Comparison of ENCODE assay signal across 8 mouse cellular contexts in the genomic region with DNA sequence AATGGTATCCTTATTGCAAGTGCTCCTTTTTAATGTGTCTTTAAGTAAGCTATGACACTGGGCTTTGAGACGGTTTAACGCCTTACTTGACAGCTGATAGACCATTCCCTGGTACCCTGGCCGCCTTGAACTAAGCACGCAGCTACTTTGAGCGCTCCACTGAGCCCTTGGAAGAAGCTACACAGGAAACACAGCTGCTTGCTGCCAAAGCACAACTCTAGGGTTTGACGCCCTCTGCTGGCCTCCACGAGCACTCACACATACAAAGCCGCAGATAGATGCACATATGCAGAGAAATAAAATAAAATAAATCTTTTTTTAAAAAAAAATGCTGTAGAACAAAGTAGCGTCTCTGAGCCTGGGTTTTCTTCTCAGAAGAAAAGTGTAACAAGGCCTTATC. TPM values are rescaled to one million over a fixed set of nuclear protein-coding genes. Genes with fewer than 3 reads are reported as not detected.
DNase-seq lines count a peak whose midpoint lies in the region; ATAC-seq and TF ChIP-seq lines count a peak whose summit lies in the region.

No protein-coding gene starts in this region.

- 0 out of 2 replicates have a peak, but pooled peaks cover 3% of the 10 kb centered on the region for H3K4me1 ChIP-seq in heart, embryonic 12.5 days (replicated peaks)
- H3K4me1 ChIP-seq in CH12.LX (ENCODE audit: control insufficient read depth in 1 of 2, insufficient read depth in 2 of 2) = no peaks in the 10 kb centered on the region
- H3K4me1 ChIP-seq in intestine, embryonic 16.5 days (ENCODE audit: control insufficient read depth, insufficient read depth, low read length) = 0 out of 2 replicates have a peak, but pooled peaks cover 2% of the 10 kb centered on the region
- H3K4me1 ChIP-seq in neural tube, embryonic 15.5 days = peaks cover 12% of the 10 kb centered on the region

- no peak for DNase-seq in heart, postnatal 10 days
- DNase-seq in CH12.LX (ENCODE audit: extremely low read depth) = peak; percentile 28
- DNase-seq in embryo, embryonic 10.5 days (ENCODE audit: low spot score) = peak; percentile 82
- DNase-seq in frontal cortex, postnatal 10 days (ENCODE audit: low spot score in 2 of 2) = no peak
- DNase-seq in urinary bladder, postnatal 10 days (ENCODE audit: low spot score) = no peak

- dilution Hi-C loops in CH12.LX (cut with MboI; ENCODE audit: extremely low pct_ligation_motif_present, extremely low pct_unique_long_range_greater_than_20kb, low sequenced_read_pairs) = no loop called here

- no peaks in the 10 kb centered on the region for H3K36me3 ChIP-seq in heart, embryonic 12.5 days
- no peaks in the 10 kb centered on the region for H3K36me3 ChIP-seq in CH12.LX (replicated peaks in 1 of 2; ENCODE audit: control insufficient read depth in 1 of 2, insufficient read depth in 1 of 2, low read length in 1 of 2)
- H3K36me3 ChIP-seq in intestine, embryonic 16.5 days (ENCODE audit: control insufficient read depth, insufficient read depth, low read length) = no peaks in the 10 kb centered on the region
- H3K36me3 ChIP-seq in neural tube, embryonic 15.5 days = no peaks in the 10 kb centered on the region

- intact Hi-C loops in heart, postnatal 10 days (cut with DNase I) = no loop called here

- no peaks in the 10 kb centered on the region for H3K79me2 ChIP-seq in CH12.LX (replicated peaks; ENCODE audit: control insufficient read depth, extremely low read depth, insufficient read depth, poor library complexity, severe bottlenecking)

- in situ Hi-C loops in CH12.LX (cut with MboI; ENCODE audit: low pct_ligation_motif_present, low pct_unique_long_range_greater_than_20kb, low sequenced_read_pairs) = loop anchor here (10.0 kb wide), 2 partner anchors 114 to 414 kb away; no protein-coding TSS in a partner anchor

- TF ChIP-seq RAD21 in CH12.LX (IDR thresholded peaks at IDR 0.05; ENCODE audit: low read depth, low read length) = no peak

- H3K4me2 ChIP-seq in heart, embryonic 12.5 days = peak overlapping the region; percentile 52
- no peak overlapping the region for H3K4me2 ChIP-seq in CH12.LX (ENCODE audit: insufficient read depth, low read depth, poor library complexity, severe bottlenecking)
- H3K4me2 ChIP-seq in intestine, embryonic 16.5 days (ENCODE audit: low read depth, low read length) = peak overlapping the region; percentile 38; the same call in 1 of the 2 replicates
- peak overlapping the region; percentile 57 for H3K4me2 ChIP-seq in neural tube, embryonic 15.5 days

- TF ChIP-seq POLR2A in CH12.LX (IDR thresholded peaks at IDR 0.05; ENCODE audit: low read depth, low read length) = no peak

- no peak overlapping the region for H3K9ac ChIP-seq in heart, embryonic 12.5 days
- H3K9ac ChIP-seq in CH12.LX (ENCODE audit: insufficient read depth, low read depth) = no peak overlapping the region
- no peak overlapping the region for H3K9ac ChIP-seq in intestine, embryonic 16.5 days (ENCODE audit: low read depth, low read length)
- H3K9ac ChIP-seq in neural tube, embryonic 15.5 days (replicated peaks) = no peak overlapping the region

- no peak for ATAC-seq in heart, embryonic 12.5 days (ENCODE audit: insufficient number of reproducible peaks, low FRiP score)
- no peak for ATAC-seq in intestine, embryonic 16.5 days
- peak; percentile 78 for ATAC-seq in neural tube, embryonic 15.5 days (ENCODE audit: low FRiP score)

- H3K27ac ChIP-seq in heart, embryonic 12.5 days (ENCODE audit: poor library complexity, severe bottlenecking) = no peak overlapping the region
- no peak overlapping the region for H3K27ac ChIP-seq in CH12.LX (ENCODE audit: insufficient read depth, low read depth)
- no peak overlapping the region for H3K27ac ChIP-seq in intestine, embryonic 16.5 days (ENCODE audit: low read length)
- H3K27ac ChIP-seq in neural tube, embryonic 15.5 days (replicated peaks) = peak overlapping the region; percentile 77

- H3K27me3 ChIP-seq in heart, embryonic 12.5 days (replicated peaks) = 0 out of 2 replicates have a peak, but pooled peaks cover 6% of the 10 kb centered on the region
- peaks cover 78% of the 10 kb centered on the region for H3K27me3 ChIP-seq in CH12.LX (replicated peaks)
- no peaks in the 10 kb centered on the region for H3K27me3 ChIP-seq in intestine, embryonic 16.5 days (replicated peaks; ENCODE audit: control insufficient read depth, insufficient read depth, low read length)
- H3K27me3 ChIP-seq in neural tube, embryonic 15.5 days (replicated peaks) = no peaks in the 10 kb centered on the region

- peak overlapping the region; percentile 20 for H3K4me3 ChIP-seq in heart, embryonic 12.5 days
- H3K4me3 ChIP-seq in CH12.LX (replicated peaks in 1 of 3; ENCODE audit: low read depth in 2 of 3, low read length in 2 of 3, poor library complexity in 1 of 3) = no peak overlapping the region
- H3K4me3 ChIP-seq in intestine, embryonic 16.5 days (ENCODE audit: low read length) = no peak overlapping the region
- H3K4me3 ChIP-seq in neural tube, embryonic 15.5 days (replicated peaks) = peak overlapping the region; percentile 32

- TF ChIP-seq EP300 in CH12.LX (IDR thresholded peaks at IDR 0.05; ENCODE audit: low read length) = no peak

- H3K9me3 ChIP-seq in heart, embryonic 12.5 days (replicated peaks) = no peaks in the 10 kb centered on the region
- no peaks in the 10 kb centered on the region for H3K9me3 ChIP-seq in CH12.LX (replicated peaks; ENCODE audit: low read length)
- no peaks in the 10 kb centered on the region for H3K9me3 ChIP-seq in intestine, embryonic 16.5 days (ENCODE audit: control insufficient read depth, low read length)
- H3K9me3 ChIP-seq in neural tube, embryonic 15.5 days (replicated peaks) = no peaks in the 10 kb centered on the region

- 18% methylated on average over 9 of the region's 9 CpGs for WGBS in heart, embryonic 12.5 days
- 21% methylated on average over 9 of the region's 9 CpGs for WGBS in intestine, embryonic 16.5 days
- WGBS in neural tube, embryonic 15.5 days = 15% methylated on average over 9 of the region's 9 CpGs

- TF ChIP-seq CTCF in CH12.LX (conservative IDR thresholded peaks at IDR 0.05 in 1 of 2, IDR thresholded peaks at IDR 0.05 in 1 of 2; ENCODE audit: low read depth in 2 of 2, low read length in 2 of 2) = peak in 1 of 2 experiments; percentile 54; a peak in 2 of 4 replicates

TF ChIP-seq in CH12.LX, 34 proteins besides CTCF, POLR2A, EP300 and RAD21:
- TF ChIP-seq USF2 (conservative IDR thresholded peaks at IDR 0.05; ENCODE audit: low read depth, low read length) (no peak), MAX (IDR thresholded peaks at IDR 0.05; ENCODE audit: low read length) (no peak), SMC3 (IDR thresholded peaks at IDR 0.05; ENCODE audit: low read depth, low read length) (peak; percentile 3; the same call in 1 of the 2 replicates), BHLHE40 (IDR thresholded peaks at IDR 0.05; ENCODE audit: low read depth, low read length) (no peak), MAFK (IDR thresholded peaks at IDR 0.05; ENCODE audit: insufficient replicate concordance, low read length) (no peak)

RNA-seq across cellular contexts. Expression of a gene that starts 4.0 kb away (rescaled TPM):
- 2.5 and 2.6 TPM in 2 replicates for polyA plus RNA-seq in heart, embryonic 12.5 days (2016; fragmentation: Nextera tagmentation; extraction: Ambion mirVana)
- 10 to 100 TPM; 17.5 to 23.3 TPM for total RNA-seq in heart, postnatal 10 days (2021)
- total RNA-seq in CH12.LX (2012; rRNA removed) (0.29 and 0.68 TPM in 2 replicates), CH12.LX (2014; rRNA removed) (not detected in 2 replicates)
- 0.25 and 0.53 TPM in 2 replicates for polyA plus RNA-seq in CH12.LX (2012; ENCODE audit: insufficient read length, low read depth)
- polyA plus RNA-seq in intestine, embryonic 16.5 days (2015; fragmentation: Nextera tagmentation; extraction: Ambion mirVana) = 0.15 and 0.23 TPM in 2 replicates
- 0.24 and 0.79 TPM in 2 replicates for polyA plus RNA-seq in neural tube, embryonic 15.5 days (2015; fragmentation: Nextera tagmentation; extraction: Ambion mirVana)

RNA-seq across cellular contexts. Expression of a gene that starts 14.5 kb away (rescaled TPM):
- polyA plus RNA-seq in heart, embryonic 12.5 days (2016; fragmentation: Nextera tagmentation; extraction: Ambion mirVana) = not detected in 2 replicates
- total RNA-seq in heart, postnatal 10 days (2021) = not detected
- total RNA-seq in CH12.LX (2012; rRNA removed) = not detected in 2 replicates
- total RNA-seq in CH12.LX (2014; rRNA removed) = not detected in 2 replicates
- not detected in 2 replicates for polyA plus RNA-seq in CH12.LX (2012; ENCODE audit: insufficient read length, low read depth)
- not detected in 2 replicates for polyA plus RNA-seq in intestine, embryonic 16.5 days (2015; fragmentation: Nextera tagmentation; extraction: Ambion mirVana)
- polyA plus RNA-seq in neural tube, embryonic 15.5 days (2015; fragmentation: Nextera tagmentation; extraction: Ambion mirVana) = not detected in 2 replicates

RNA-seq across cellular contexts. Expression of a gene that starts 18.5 kb away (rescaled TPM):
- polyA plus RNA-seq in heart, embryonic 12.5 days (2016; fragmentation: Nextera tagmentation; extraction: Ambion mirVana) = not detected in 2 replicates
- 1 to 10 TPM in 1 of 2 experiments, under 1 TPM in 1; 0.84 to 3.1 TPM for total RNA-seq in heart, postnatal 10 days (2021)
- 0.30 and 0.50 TPM in 2 replicates for total RNA-seq in CH12.LX (2012; rRNA removed)
- total RNA-seq in CH12.LX (2014; rRNA removed) = not detected in 2 replicates
- not detected in 2 replicates for polyA plus RNA-seq in CH12.LX (2012; ENCODE audit: insufficient read length, low read depth)
- 0.18 TPM in 1 of 2 replicates, not detected in the other for polyA plus RNA-seq in intestine, embryonic 16.5 days (2015; fragmentation: Nextera tagmentation; extraction: Ambion mirVana)
- not detected in 2 replicates for polyA plus RNA-seq in neural tube, embryonic 15.5 days (2015; fragmentation: Nextera tagmentation; extraction: Ambion mirVana)

RNA-seq across cellular contexts. Expression of a gene that starts 54.5 kb away (rescaled TPM):
- polyA plus RNA-seq in heart, embryonic 12.5 days (2016; fragmentation: Nextera tagmentation; extraction: Ambion mirVana) = 3.6 and 3.8 TPM in 2 replicates
- total RNA-seq in heart, postnatal 10 days (2021) = 1 to 10 TPM; 8.7 to 9.2 TPM
- total RNA-seq in CH12.LX (2012; rRNA removed) = 5.5 and 6.3 TPM in 2 replicates
- total RNA-seq in CH12.LX (2014; rRNA removed) = 2.8 and 3.2 TPM in 2 replicates
- 5.4 TPM in 2 replicates for polyA plus RNA-seq in CH12.LX (2012; ENCODE audit: insufficient read length, low read depth)
- polyA plus RNA-seq in intestine, embryonic 16.5 days (2015; fragmentation: Nextera tagmentation; extraction: Ambion mirVana) = 4.4 and 4.6 TPM in 2 replicates
- 2.2 and 3.7 TPM in 2 replicates for polyA plus RNA-seq in neural tube, embryonic 15.5 days (2015; fragmentation: Nextera tagmentation; extraction: Ambion mirVana)

Comparison
In these comparisons a context has a peak if more than half of its experiments do, and no peak if none do; other contexts are left out.
1. H3K4me3 ChIP-seq: peak in heart, embryonic 12.5 days (single experiment) and neural tube, embryonic 15.5 days (single experiment); none in CH12.LX (0 of 3) and intestine, embryonic 16.5 days (single experiment).
2. DNase-seq: peak in CH12.LX (single experiment) and embryo, embryonic 10.5 days (single experiment); none in heart, postnatal 10 days (0 of 2), frontal cortex, postnatal 10 days (0 of 2) and urinary bladder, postnatal 10 days (single experiment).